Mouse (Mus musculus) MEL (cell line): ENCODE measurements around the gene Npy5r. TPM values are rescaled to one million over a fixed set of nuclear protein-coding genes. Genes with fewer than 3 reads are reported as not detected.

Experiments used
- DNase-seq: peaks from one replicate; pipeline ENCODE4 v3.0.0; 2011; ENCODE audit warnings: low read depth, low spot score
- H3K27ac ChIP-seq: 2 replicates; pipeline ENCODE4 v1.5.1; 2012; ENCODE audit warnings: low read depth, mild to moderate bottlenecking, control low read depth, low read length, moderate library complexity; ENCODE audit not compliant: control insufficient read depth
- H3K27me3 ChIP-seq, 2 experiments: fragments of 150-350 bp in 1 of 2; sonication (generic) in 1 of 2; 2 replicates each; pipeline ENCODE4 v1.6.1; 2012; ENCODE audit warnings: low read length in 2 of 2, mild to moderate bottlenecking in 2 of 2, improper control_type of control experiment in 1 of 2, moderate library complexity in 1 of 2; ENCODE audit not compliant: insufficient read depth in 2 of 2, control insufficient read depth in 1 of 2
- H3K36me3 ChIP-seq, 2 experiments: 2 replicates each; pipeline ENCODE4 v1.6.1; 2012 to 2014; ENCODE audit warnings: low read length in 2 of 2, improper control_type of control experiment in 1 of 2, inconsistent platforms in 1 of 2, mild to moderate bottlenecking in 1 of 2; ENCODE audit not compliant: insufficient read depth in 2 of 2, control insufficient read depth in 1 of 2
- H3K4me1 ChIP-seq, 2 experiments: fragments of 150-350 bp in 1 of 2; sonication (generic) in 1 of 2; 2 replicates each; pipeline ENCODE4 v1.6.1; 2012; ENCODE audit warnings: low read length in 2 of 2, improper control_type of control experiment in 1 of 2, mild to moderate bottlenecking in 1 of 2; ENCODE audit not compliant: insufficient read depth in 2 of 2, control insufficient read depth in 1 of 2
- H3K4me3 ChIP-seq, 2 experiments: fragments of 150-350 bp in 1 of 2; sonication (generic) in 1 of 2; 2 replicates each; pipeline ENCODE4 v1.5.1; 2012; ENCODE audit warnings: low read depth in 2 of 2, low read length in 2 of 2, mild to moderate bottlenecking in 2 of 2, moderate library complexity in 2 of 2, control low read depth in 1 of 2, improper control_type of control experiment in 1 of 2; ENCODE audit not compliant: control insufficient read depth in 1 of 2, insufficient read depth in 1 of 2
- H3K79me2 ChIP-seq: 2 replicates; pipeline ENCODE4 v1.6.1; 2012; ENCODE audit warnings: mild to moderate bottlenecking, low read length, moderate library complexity; ENCODE audit not compliant: control insufficient read depth, poor library complexity, insufficient read depth
- H3K9ac ChIP-seq: 2 replicates; pipeline ENCODE4 v1.6.1; 2012; ENCODE audit warnings: low read depth, mild to moderate bottlenecking, control low read depth, low read length, moderate library complexity; ENCODE audit not compliant: control insufficient read depth, poor library complexity, severe bottlenecking
- H3K9me3 ChIP-seq: fragments of 150-350 bp; sonication (generic); replicated peaks from 2 replicates; pipeline ENCODE4 v1.6.1; 2012; ENCODE audit warnings: mild to moderate bottlenecking, low read length, improper control_type of control experiment, moderate library complexity; ENCODE audit not compliant: insufficient read depth
- CHD1 ChIP-seq: IDR thresholded peaks from 2 replicates; pipeline ENCODE4 v1.6.1; 2012; ENCODE audit warnings: low read depth, mild to moderate bottlenecking, inconsistent platforms, low read length, improper control_type of control experiment
- CHD2 ChIP-seq: IDR thresholded peaks from 2 replicates; pipeline ENCODE4 v1.6.1; 2011; ENCODE audit warnings: low read length, improper control_type of control experiment
- ELF1 ChIP-seq: IDR thresholded peaks from 2 replicates; pipeline ENCODE4 v1.6.1; 2014; ENCODE audit warnings: low read depth, mild to moderate bottlenecking, inconsistent platforms, low read length, improper control_type of control experiment, moderate library complexity
- GABPA ChIP-seq: IDR thresholded peaks from 2 replicates; pipeline ENCODE4 v1.6.1; 2012; ENCODE audit warnings: low read depth, mild to moderate bottlenecking, inconsistent platforms, low read length, improper control_type of control experiment, moderate library complexity
- POLR2AphosphoS2 ChIP-seq: IDR thresholded peaks from 2 replicates; pipeline ENCODE4 v1.6.1; 2011; ENCODE audit warnings: low read length, improper control_type of control experiment
- POLR2AphosphoS5 ChIP-seq: IDR thresholded peaks from 2 replicates; pipeline ENCODE4 v1.6.1; 2012; ENCODE audit warnings: low read depth, borderline replicate concordance, mild to moderate bottlenecking, inconsistent platforms, low read length, moderate library complexity, mixed read lengths
- RAD21 ChIP-seq: IDR thresholded peaks from 2 replicates; pipeline ENCODE4 v1.6.1; 2011; ENCODE audit warnings: mild to moderate bottlenecking, low read depth, low read length, improper control_type of control experiment
- SMC3 ChIP-seq: IDR thresholded peaks from 2 replicates; pipeline ENCODE4 v1.6.1; 2011; ENCODE audit warnings: low read depth, low read length, improper control_type of control experiment
- TBP ChIP-seq: IDR thresholded peaks from 2 replicates; pipeline ENCODE4 v1.8.0; 2011; ENCODE audit warnings: low read depth, low read length, improper control_type of control experiment
- UBTF ChIP-seq: IDR thresholded peaks from 2 replicates; pipeline ENCODE4 v1.6.1; 2012; ENCODE audit warnings: low read depth, mild to moderate bottlenecking, inconsistent platforms, low read length, improper control_type of control experiment, moderate library complexity, borderline replicate concordance; ENCODE audit not compliant: insufficient read depth
- USF2 ChIP-seq, 2 experiments: IDR thresholded peaks; 2 replicates each; pipeline ENCODE4 v1.6.1; 2011 to 2012; ENCODE audit warnings: improper control_type of control experiment in 2 of 2, low read length in 2 of 2, borderline replicate concordance in 1 of 2, inconsistent platforms in 1 of 2, low read depth in 1 of 2, mild to moderate bottlenecking in 1 of 2; ENCODE audit not compliant: insufficient read depth in 1 of 2
- ZMIZ1 ChIP-seq: IDR thresholded peaks from 2 replicates; pipeline ENCODE4 v1.6.1; 2012; ENCODE audit warnings: low read depth, mild to moderate bottlenecking, inconsistent platforms, low read length, improper control_type of control experiment, moderate library complexity
- polyA plus RNA-seq, 2 experiments: library from polyadenylated mRNA; stranded (reverse) in 1 of 2; unstranded in 1 of 2; fragments of >175 nt in 1 of 2; fragments of >200 nt in 1 of 2; gene quantifications; 2 replicates each; pipeline versions ENCODE4 v1.2.1 to v1.2.4; 2012; ENCODE audit warnings: low replicate concordance in 2 of 2, low read depth in 1 of 2; ENCODE audit not compliant: insufficient read length in 2 of 2, insufficient read depth in 1 of 2, missing spikeins in 1 of 2
- total RNA-seq: library from RNA; depleted of rRNA; stranded (reverse); fragments of 300-350 nt; gene quantifications from 2 replicates; pipeline ENCODE4 v1.2.3, GENCODE M21; 2012; rRNA removed

Npy5r gene
- total and polyA plus RNA-seq, 3 experiments = not detected

DNA sequence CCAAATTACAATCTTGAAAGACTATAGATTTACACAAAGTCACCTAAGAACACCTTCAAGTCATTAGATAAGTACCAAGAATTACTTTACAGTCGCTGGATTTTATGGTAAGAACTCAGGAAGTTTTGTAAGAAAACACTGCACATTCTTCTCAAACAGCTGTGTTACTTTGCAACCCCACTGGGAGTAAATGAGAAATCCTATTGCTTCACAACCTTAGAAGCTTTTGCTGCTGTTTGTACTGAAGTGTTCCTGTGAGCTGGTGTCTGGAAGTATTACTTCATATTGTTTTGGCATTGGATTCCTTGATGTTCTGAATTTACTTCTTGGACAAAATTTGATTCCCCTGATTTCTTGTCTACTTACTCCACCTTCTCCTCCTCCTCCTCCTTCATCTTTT lies 57.2 kb downstream of the Npy5r start:
- H3K4me1 ChIP-seq = no peaks in the 10 kb centered on the region
- H3K9ac ChIP-seq = no peak overlapping the region
- no peak for DNase-seq

More for the DNA sequence above, 57.2 kb downstream of the Npy5r start:
- TF ChIP-seq TBP = no peak
- TF ChIP-seq UBTF = no peak
- TF ChIP-seq RAD21 = no peak
- TF ChIP-seq USF2 (IDR thresholded peaks at IDR 0.05; ENCODE audit: borderline replicate concordance in 1 of 2, insufficient read depth in 1 of 2, low read depth in 1 of 2, low read length in 2 of 2) = no peak
- TF ChIP-seq CHD1 = no peak
- no peak for TF ChIP-seq ELF1
- TF ChIP-seq ZMIZ1 = no peak
- no peak for TF ChIP-seq GABPA
- TF ChIP-seq POLR2AphosphoS5 = no peak
- no peak for TF ChIP-seq SMC3
- TF ChIP-seq CHD2 = no peak
- no peak for TF ChIP-seq POLR2AphosphoS2
- no peaks in the 10 kb centered on the region for H3K36me3 ChIP-seq
- no peaks in the 10 kb centered on the region for H3K9me3 ChIP-seq
- H3K27me3 ChIP-seq = no peaks in the 10 kb centered on the region
- no peaks in the 10 kb centered on the region for H3K79me2 ChIP-seq
- no peak overlapping the region for H3K4me3 ChIP-seq
- no peak overlapping the region for H3K27ac ChIP-seq

Other genes starting within 250 kb of the Npy5r start
- 26.7 and 33.2 TPM in 2 replicates for gene Tma16, start 201.6 kb downstream of the Npy5r start, total RNA-seq
- 10 to 100 TPM in 1 of 2 experiments, not detected in 1; 29.4 TPM for gene Tma16, start 201.6 kb downstream of the Npy5r start, polyA plus RNA-seq
- not detected in 2 replicates for gene Tktl2, start 176.4 kb downstream of the Npy5r start, total RNA-seq
- not detected for gene Tktl2, start 176.4 kb downstream of the Npy5r start, polyA plus RNA-seq
- gene Npy1r, start 9.1 kb upstream of the Npy5r start, total RNA-seq = not detected in 2 replicates
- gene Npy1r, start 9.1 kb upstream of the Npy5r start, polyA plus RNA-seq = not detected
- gene Naf1, start 172.1 kb upstream of the Npy5r start, total RNA-seq = 11.1 TPM in 2 replicates
- gene Naf1, start 172.1 kb upstream of the Npy5r start, polyA plus RNA-seq = 10 to 100 TPM in 1 of 2 experiments, not detected in 1; 39.6 TPM